Mouse (Mus musculus) embryonic facial prominence, embryonic 12.5 days (tissue): ENCODE data around the gene Dbi. TPM values are rescaled to one million over a fixed set of nuclear protein-coding genes. Genes with fewer than 3 reads are reported as not detected.

ENCODE experiments used
- ATAC-seq: fragments of 200-750 bp; cut with Nextera tagmentation; 2 replicates; pipeline ENCODE4 v1.8.0; 2017; ENCODE audit not compliant: insufficient number of reproducible peaks, insufficient read depth, low FRiP score, low TSS enrichment
- H3K27ac ChIP-seq: fragments of 300-500 bp; sonication (generic); 2 replicates; pipeline ENCODE4 v1.5.1; 2016; ENCODE audit warnings: mild to moderate bottlenecking
- H3K27me3 ChIP-seq: fragments of 300-500 bp; sonication (generic); 2 replicates; pipeline ENCODE4 v1.6.1; 2016; ENCODE audit warnings: mild to moderate bottlenecking, moderate library complexity
- H3K36me3 ChIP-seq: fragments of 300-500 bp; sonication (generic); 2 replicates; pipeline ENCODE4 v1.6.1; 2016; ENCODE audit warnings: mild to moderate bottlenecking
- H3K4me1 ChIP-seq: fragments of 300-500 bp; sonication (generic); 2 replicates; pipeline ENCODE4 v1.6.1; 2016
- H3K4me2 ChIP-seq: fragments of 300-500 bp; sonication (generic); replicated peaks from 2 replicates; pipeline ENCODE4 v1.6.1; 2016; ENCODE audit warnings: mild to moderate bottlenecking, moderate library complexity
- H3K4me3 ChIP-seq: fragments of 300-500 bp; sonication (generic); 2 replicates; pipeline ENCODE4 v1.5.1; 2016; ENCODE audit warnings: mild to moderate bottlenecking
- H3K9ac ChIP-seq: fragments of 300-500 bp; sonication (generic); 2 replicates; pipeline ENCODE4 v1.6.1; 2016; ENCODE audit warnings: mild to moderate bottlenecking, moderate library complexity
- H3K9me3 ChIP-seq: fragments of 300-500 bp; sonication (generic); 2 replicates; pipeline ENCODE4 v1.6.1; 2016; ENCODE audit warnings: mild to moderate bottlenecking, moderate library complexity
- WGBS: fragments of 180-500 bp; shearing (Covaris S2); methylation state at CpG from one replicate; pipeline ENCODE4 v1.1.7; 2016; 5-methylcytosine and 5-hydroxymethylcytosine counted together
- polyA plus RNA-seq: library from polyadenylated mRNA; unstranded; fragments of >200 nt; fragmentation: Nextera tagmentation; extraction: Ambion mirVana; gene quantifications from 2 replicates; pipeline ENCODE4 v1.2.1, GENCODE M21; 2016

The Dbi gene
- polyA plus RNA-seq, 1 experiment from 2014 or later, result 573 TPM

- Histone ChIP-seq H3K27me3 (no peaks in the 10 kb centered on the region), H3K9me3 (no peaks in the 10 kb centered on the region), H3K27ac (no peak overlapping the region), H3K4me1 (no peaks in the 10 kb centered on the region), H3K4me3 (no peak overlapping the region), H3K9ac (no peak overlapping the region), H3K36me3 (no peaks in the 10 kb centered on the region), H3K4me2 (no peak overlapping the region)
- 83% methylated on average over 9 of the region's 9 CpGs for WGBS
- ATAC-seq, result no peak
Measured at GRCm38 (mm10) chr1:120140144-120140693, 19.3 kb upstream of the Dbi start.

GRCm38 (mm10) chr1:120138923-120139540, 18.2 kb upstream of the Dbi start:
- Histone ChIP-seq H3K4me1 (no peaks in the 10 kb centered on the region), H3K9ac (no peak overlapping the region), H3K36me3 (no peaks in the 10 kb centered on the region), H3K4me3 (no peak overlapping the region), H3K9me3 (no peaks in the 10 kb centered on the region), H3K27me3 (no peaks in the 10 kb centered on the region), H3K27ac (no peak overlapping the region), H3K4me2 (no peak overlapping the region)
- ATAC-seq, result no peak
- WGBS, result 39% methylated on average over 7 of the region's 7 CpGs

- no peaks in the 10 kb centered on the region for H3K36me3 ChIP-seq
- H3K9me3 ChIP-seq, result no peaks in the 10 kb centered on the region
- H3K4me3 ChIP-seq, result no peak overlapping the region
- ATAC-seq, result no peak
- H3K4me1 ChIP-seq, result no peaks in the 10 kb centered on the region
- no peak overlapping the region for H3K27ac ChIP-seq
- H3K4me2 ChIP-seq, result no peak overlapping the region
- WGBS, result 81% methylated on average over 7 of the region's 7 CpGs
- H3K9ac ChIP-seq, result no peak overlapping the region
- no peaks in the 10 kb centered on the region for H3K27me3 ChIP-seq
Measured at GRCm38 (mm10) chr1:120135934-120136786, 15.3 kb upstream of the Dbi start.

- Histone ChIP-seq H3K27me3 (no peaks in the 10 kb centered on the region), H3K9ac (no peak overlapping the region), H3K9me3 (no peaks in the 10 kb centered on the region), H3K27ac (no peak overlapping the region), H3K4me3 (no peak overlapping the region), H3K4me1 (no peaks in the 10 kb centered on the region), H3K4me2 (no peak overlapping the region), H3K36me3 (no peaks in the 10 kb centered on the region)
- WGBS, result 83% methylated on average over 1 of the region's 1 CpGs
- no peak for ATAC-seq
Measured at GRCm38 (mm10) chr1:120132376-120132775, 11.5 kb upstream of the Dbi start.

DNA sequence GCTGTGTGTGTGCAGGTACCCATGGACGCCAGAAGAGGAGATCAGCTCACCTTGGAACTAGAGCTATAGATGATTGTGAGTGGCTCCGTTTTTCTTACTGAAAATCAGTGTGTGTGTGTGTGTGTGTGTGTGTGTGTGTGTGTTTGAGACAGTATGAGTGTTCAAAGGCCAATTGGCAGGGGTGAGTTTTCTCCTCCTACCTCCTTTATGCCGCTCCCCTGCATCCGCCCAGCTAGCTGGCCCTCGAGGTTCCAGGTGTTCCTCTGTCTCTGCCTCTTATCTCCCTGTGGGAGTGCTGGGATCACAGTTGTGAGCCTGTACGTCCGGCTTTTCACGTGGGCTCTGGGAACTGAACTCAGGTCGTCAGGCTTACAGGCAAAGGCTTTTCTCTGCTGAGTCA, 5.4 kb upstream of the Dbi start:
- H3K4me3 ChIP-seq, result no peak overlapping the region
- H3K27ac ChIP-seq, result no peak overlapping the region
- H3K4me2 ChIP-seq, result no peak overlapping the region
- no peak for ATAC-seq
- H3K9ac ChIP-seq, result no peak overlapping the region
- WGBS, result 79% methylated on average over 9 of the region's 9 CpGs
- 0 out of 2 replicates have a peak, but pooled peaks cover 2% of the 10 kb centered on the region for H3K4me1 ChIP-seq
- no peaks in the 10 kb centered on the region for H3K27me3 ChIP-seq
- H3K36me3 ChIP-seq, result no peaks in the 10 kb centered on the region
- no peaks in the 10 kb centered on the region for H3K9me3 ChIP-seq

DNA sequence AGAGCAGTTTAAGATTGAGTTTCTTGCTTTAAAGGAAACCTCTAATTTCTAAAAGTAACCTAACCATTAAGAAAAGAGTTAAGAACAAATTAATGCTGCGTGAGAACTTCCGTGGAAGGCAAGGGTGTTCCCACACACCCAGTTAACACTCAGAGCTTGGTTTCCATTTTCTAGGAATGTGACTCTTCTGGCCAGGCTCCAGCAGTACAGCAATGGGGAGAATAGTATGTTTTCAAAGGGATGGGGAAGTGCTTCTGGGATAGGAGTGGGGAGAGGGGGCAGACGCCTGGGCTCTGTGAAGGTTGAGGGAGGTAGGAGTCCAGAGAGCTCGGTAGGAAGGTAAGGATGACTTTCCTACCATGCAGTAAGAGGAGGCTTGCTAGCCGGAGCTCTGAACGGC, 4.6 kb upstream of the Dbi start:
- Histone ChIP-seq H3K9me3 (no peaks in the 10 kb centered on the region), H3K4me3 (no peak overlapping the region), H3K27me3 (no peaks in the 10 kb centered on the region), H3K4me2 (no peak overlapping the region), H3K36me3 (no peaks in the 10 kb centered on the region), H3K9ac (no peak overlapping the region), H3K4me1 (0 out of 2 replicates have a peak, but pooled peaks cover 2% of the 10 kb centered on the region), H3K27ac (no peak overlapping the region)
- ATAC-seq, result no peak
- 77% methylated on average over 6 of the region's 6 CpGs for WGBS

DNA sequence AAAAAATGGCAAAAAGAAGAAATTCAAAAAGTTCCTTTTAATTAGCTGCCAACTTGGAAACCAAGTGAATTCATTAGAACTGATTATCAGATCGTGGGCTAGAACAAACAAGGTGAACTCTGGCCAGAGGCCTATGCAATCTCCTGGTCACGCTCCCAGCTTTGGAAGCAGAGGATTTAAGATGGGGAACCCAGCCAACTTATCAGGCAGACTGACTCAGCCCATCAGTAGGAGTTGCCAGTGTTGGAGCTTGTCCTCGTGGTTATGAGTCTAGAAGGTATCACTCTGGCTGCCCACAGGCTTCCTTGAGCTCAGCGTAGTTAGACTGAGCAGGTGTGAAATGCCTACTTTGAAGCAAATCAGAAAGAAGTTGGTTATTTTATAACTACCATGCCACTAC, 4.0 kb upstream of the Dbi start:
- Histone ChIP-seq H3K27me3 (no peaks in the 10 kb centered on the region), H3K36me3 (no peaks in the 10 kb centered on the region), H3K4me3 (no peak overlapping the region), H3K9ac (no peak overlapping the region), H3K27ac (no peak overlapping the region), H3K4me2 (no peak overlapping the region), H3K4me1 (peaks cover 7% of the 10 kb centered on the region), H3K9me3 (no peaks in the 10 kb centered on the region)
- no peak for ATAC-seq
- 87% methylated on average over 4 of the region's 4 CpGs for WGBS

- WGBS, result 92% methylated on average over 8 of the region's 8 CpGs
Measured at GRCm38 (mm10) chr1:120122634-120123383, 1.9 kb upstream of the Dbi start.

DNA sequence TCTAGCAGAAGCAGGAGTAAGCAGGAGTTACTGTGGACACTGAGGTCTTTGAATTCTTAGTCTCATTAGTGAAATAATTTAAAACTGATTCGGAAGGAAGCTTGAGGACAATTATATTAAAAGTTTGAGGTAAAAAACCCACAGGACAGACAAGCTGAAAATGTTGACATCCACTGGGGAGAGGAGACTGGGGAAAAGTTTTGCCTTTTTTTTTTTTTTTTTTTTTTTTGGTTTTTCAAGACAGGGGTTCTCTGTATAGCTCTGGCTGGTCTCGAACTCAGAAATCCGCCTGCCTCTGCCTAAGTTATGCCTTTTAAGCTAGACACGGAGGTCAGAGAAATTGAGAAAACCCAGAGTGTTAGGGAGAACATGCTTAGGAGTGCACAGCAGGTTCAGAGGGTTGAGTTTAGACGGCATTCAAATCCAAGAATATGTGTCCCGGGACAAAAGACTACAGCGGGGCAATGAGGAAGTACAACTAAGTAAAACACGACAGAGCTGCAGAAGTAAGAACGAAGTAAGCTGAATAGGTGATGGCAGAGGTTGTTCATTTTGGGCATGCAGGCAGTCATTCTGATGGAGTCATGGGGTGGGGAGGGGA, 1.2 kb upstream of the Dbi start:
- Histone ChIP-seq H3K9ac (peak overlapping the region; percentile 44; the same call in 1 of the 2 replicates), H3K4me1 (peaks cover 15% of the 10 kb centered on the region), H3K4me3 (peak overlapping the region; percentile 58), H3K27ac (peak overlapping the region; percentile 91; the same call in 1 of the 2 replicates), H3K36me3 (no peaks in the 10 kb centered on the region), H3K4me2 (peak overlapping the region; percentile 88), H3K9me3 (no peaks in the 10 kb centered on the region), H3K27me3 (no peaks in the 10 kb centered on the region)
- ATAC-seq, result no peak
- WGBS, result 91% methylated on average over 9 of the region's 9 CpGs

More at GRCm38 (mm10) chr1:120122634-120123383, 1.9 kb upstream of the Dbi start:
- Histone ChIP-seq H3K27ac (no peak overlapping the region), H3K9ac (no peak overlapping the region), H3K9me3 (no peaks in the 10 kb centered on the region), H3K4me1 (peaks cover 15% of the 10 kb centered on the region), H3K4me2 (no peak overlapping the region), H3K27me3 (no peaks in the 10 kb centered on the region), H3K36me3 (no peaks in the 10 kb centered on the region), H3K4me3 (no peak overlapping the region)
- ATAC-seq, result no peak

DNA sequence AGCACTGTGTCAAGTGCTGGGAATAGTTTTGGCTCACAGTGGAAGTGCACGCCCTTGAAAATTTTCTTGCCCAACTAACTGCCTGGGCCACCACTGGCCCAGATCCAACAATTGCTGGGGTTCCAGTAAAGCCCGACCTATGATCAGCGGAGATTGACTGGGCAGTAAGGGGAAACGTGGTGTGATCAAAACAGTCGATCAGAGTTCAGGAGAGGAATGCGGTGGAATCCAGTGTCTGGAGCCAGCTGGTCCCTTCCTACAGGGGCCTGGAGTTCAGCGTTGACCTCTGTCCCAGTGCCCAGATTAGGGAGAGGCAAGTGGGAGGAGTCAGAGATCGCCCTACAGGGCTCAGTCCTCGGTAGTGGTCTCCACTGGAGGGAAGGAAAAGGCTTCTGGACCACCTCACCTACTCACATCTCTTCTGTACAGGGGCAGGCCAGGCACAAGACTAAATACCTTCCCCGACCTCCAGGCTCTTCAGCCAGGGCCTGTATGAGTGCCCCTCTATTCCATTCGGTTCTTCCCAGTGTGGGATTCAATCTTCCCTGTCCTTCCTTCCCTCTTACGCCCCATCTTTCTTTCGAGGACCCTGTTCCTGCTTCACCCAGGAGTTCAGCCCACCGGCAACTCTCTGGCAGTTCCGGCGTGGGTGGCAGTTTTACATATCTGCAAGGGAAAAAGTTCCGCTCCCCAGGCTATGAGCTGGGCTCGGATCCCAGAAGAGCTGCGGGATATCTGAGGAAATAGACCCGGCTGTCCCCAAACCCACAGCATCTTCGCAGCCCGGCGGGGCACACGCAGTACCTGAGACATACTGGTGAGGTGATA, 523 bp downstream of the Dbi start:
- WGBS, result 4% methylated on average over 24 of the region's 24 CpGs
- Histone ChIP-seq H3K9me3 (no peaks in the 10 kb centered on the region), H3K36me3 (peaks cover 10% of the 10 kb centered on the region), H3K9ac (peak overlapping the region; percentile 68), H3K4me1 (peaks cover 15% of the 10 kb centered on the region), H3K27me3 (no peaks in the 10 kb centered on the region), H3K4me3 (peak overlapping the region; percentile 58), H3K4me2 (peak overlapping the region; percentile 88), H3K27ac (peak overlapping the region; percentile 90)
- peak; percentile 70 for ATAC-seq
